Mouse (Mus musculus): ENCODE measurements around the gene Tbccd1.

The Tbccd1 gene

DNA sequence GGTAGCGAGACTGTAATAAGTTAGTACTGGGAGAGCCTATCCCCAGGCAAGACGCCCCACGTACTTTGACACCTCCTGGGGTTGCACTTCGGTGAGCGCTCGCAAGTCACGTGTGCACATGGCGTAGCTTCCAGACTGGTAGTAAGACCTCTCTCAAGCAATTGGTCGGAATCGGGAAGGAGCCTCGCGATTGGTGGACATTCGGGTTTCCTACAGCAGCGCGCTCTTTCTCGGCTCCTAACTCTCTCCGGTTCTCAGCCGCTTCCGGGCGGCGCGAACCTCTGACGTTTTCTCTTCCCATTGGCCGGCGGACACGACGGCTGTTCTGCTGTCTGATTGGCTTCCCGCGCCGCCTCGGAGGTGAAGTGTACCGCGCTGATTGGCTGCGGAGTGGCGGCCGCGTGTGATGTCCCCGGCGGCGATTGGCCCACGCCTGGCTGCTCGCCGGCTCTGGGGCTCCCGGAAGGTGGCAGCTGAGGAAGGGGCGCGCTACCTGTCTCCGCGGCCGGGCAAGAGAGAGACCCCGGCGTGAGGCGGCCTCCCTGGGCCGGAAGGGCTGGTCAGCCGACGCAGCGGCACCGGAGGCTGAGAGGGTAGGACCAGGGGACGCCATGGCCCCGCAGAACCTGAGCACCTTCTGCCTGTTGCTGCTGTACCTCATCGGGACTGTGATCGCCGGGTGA is at the start of gene Tbccd1, which contains the start of gene Dnajb11:
Tbccd1 (minus strand) TSS at position 239 of the 683 bp plus-strand sequence.
Dnajb11 (plus strand) TSS at position 415 of the 683 bp plus-strand sequence.
- DNase-seq: peak; percentile 97

GRCm38 (mm10) chr16:22901326-22901725 is 43.9 kb upstream of the Tbccd1 start:
- DNase-seq: no peak

DNA sequence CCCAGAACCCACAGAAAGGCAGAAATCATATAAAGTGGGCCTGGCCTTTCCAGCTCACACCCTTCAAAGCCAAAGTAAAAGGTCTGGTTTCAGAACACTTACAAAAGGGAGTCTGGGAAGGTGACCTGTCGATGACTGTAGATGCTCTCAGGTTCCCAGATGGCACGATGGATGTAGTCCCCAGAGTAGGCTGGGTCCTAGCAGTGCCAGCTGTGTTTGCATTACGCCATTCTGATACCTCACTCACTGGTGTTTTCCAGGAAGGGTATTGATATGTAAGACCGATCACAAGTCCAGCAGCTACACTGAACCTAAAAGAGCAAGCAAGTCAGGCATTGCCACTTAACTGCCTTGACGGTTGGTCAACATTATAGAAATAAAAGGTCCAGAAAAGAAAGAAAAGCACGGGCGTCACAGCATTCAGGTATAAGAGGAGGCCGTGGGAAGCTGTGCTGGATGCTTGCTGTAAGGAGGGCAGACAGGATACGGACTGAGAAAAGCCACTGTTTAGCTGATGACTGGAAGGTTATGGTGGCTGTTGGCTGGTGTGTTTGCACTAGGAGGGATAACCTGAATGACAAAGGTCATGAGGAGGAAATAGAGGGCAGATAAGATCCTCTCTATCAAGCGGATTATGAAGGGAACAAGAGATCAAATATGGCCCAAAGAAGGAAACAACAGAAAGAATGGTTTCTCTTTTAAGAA is 42.5 kb upstream of the Tbccd1 start:
- DNase-seq: no peak

DNA sequence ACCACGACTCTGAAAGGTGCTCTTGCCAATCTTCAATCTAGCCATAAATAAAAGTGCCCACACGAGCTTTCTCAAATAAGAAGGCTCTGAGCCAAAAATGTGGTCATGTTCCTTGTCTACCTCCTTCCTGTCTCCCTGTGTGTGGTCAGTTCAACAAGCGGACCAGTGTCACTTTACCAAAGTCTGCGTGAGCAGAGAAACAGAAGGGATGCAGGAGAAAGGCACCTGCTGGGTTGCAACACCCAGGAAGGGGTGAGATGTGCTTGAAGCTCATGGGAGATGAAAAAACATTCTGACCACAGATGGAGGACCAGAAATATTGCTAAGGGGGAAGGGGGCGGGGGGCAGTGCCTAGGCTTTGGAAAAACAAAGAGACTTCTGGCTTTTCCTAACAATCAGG is 41.9 kb upstream of the Tbccd1 start:
- no peak for DNase-seq

- no peak for DNase-seq
Measured at GRCm38 (mm10) chr16:22896618-22897017, 39.1 kb upstream of the Tbccd1 start.

GRCm38 (mm10) chr16:22894095-22894494 is 36.6 kb upstream of the Tbccd1 start:
- DNase-seq: no peak

GRCm38 (mm10) chr16:22891733-22892154 is 34.3 kb upstream of the Tbccd1 start:
- no peak for DNase-seq

GRCm38 (mm10) chr16:22890683-22891510 is 33.4 kb upstream of the Tbccd1 start, which contains the start of gene Ahsg:
TSS of gene Ahsg (plus strand) at chr16:22891277.
- no peak for DNase-seq

DNA sequence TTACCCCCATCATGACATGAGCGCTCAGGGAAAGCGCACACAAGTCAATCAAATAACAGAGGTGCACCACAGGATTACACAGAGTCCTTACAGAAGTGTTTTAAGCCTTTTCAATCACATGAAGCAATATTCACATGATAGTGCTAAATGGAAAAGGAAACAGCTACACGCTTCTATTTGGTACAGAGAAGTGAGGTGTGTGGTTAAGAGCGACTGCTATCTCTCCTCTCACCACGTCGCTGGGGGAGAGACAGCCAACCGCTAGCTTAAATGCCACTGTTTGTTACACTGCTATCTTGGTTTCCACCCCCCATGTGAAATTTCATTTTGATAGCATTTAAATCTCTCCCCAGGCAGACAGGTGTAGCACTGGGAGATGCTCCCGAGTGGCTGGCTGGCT is 32.2 kb upstream of the Tbccd1 start:
- DNase-seq: no peak

GRCm38 (mm10) chr16:22888835-22889234 is 31.4 kb upstream of the Tbccd1 start:
- no peak for DNase-seq

DNA sequence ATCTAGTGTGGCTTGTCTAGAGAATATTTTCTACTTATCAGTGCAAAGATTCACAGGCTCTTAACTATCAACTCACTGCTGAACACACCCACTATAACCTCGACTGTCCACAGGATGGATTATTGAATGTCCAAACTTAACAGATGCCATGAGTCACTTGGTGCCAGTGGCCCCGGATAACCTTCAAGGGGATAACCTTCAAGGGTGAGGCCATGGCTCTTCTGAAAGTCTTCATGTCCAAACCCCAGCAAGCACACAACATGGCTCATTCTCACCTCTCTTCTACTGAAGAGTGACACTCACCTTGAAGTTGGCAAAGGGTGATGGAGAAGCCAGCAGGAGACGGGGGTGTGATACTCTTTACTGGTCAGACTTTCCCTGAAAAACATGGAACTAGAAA is 29.3 kb upstream of the Tbccd1 start:
- DNase-seq: no peak

DNA sequence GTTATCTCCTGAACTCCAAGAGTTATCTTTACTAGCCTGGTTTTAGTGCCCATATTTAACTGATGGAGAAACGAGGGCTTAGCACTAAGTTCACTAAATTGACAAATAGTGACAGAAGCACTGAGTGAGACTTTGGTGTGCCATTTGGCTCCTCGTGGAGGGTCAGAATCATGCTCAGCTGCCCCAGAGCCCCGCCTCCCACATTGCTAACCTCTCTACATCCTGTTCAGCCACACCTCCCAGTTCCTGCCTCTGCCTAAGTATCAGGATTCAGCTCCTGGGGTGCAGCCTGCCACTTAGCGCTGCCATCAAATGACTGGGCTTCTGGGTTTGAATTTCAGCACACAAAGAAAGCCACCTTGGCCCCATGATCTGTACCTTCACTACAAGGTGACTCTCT is 27.9 kb upstream of the Tbccd1 start:
- peak; percentile 25 for DNase-seq

GRCm38 (mm10) chr16:22883441-22883840 is 26.0 kb upstream of the Tbccd1 start:
- DNase-seq: no peak

- no peak for DNase-seq
Measured at GRCm38 (mm10) chr16:22881487-22881886, 24.0 kb upstream of the Tbccd1 start.

DNA sequence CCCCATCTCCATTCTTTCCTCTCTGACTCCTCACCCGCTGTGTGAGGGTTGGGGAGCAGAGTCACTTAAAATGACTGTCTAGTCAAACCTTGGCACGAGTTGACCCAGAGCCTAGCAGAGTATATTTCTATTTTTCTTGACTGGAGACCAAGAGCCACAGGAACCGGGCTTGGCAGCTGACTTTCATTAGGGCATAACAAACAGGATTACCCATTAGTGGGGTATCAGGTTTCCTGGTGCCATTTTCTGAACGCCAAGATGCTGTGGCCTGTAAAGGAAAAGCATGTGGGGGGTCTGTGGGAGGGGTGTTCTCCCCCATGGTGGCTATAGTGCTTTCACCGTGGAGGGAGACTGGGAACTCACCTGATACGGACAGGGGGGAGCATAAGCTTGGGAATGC is 23.4 kb upstream of the Tbccd1 start:
- no peak for DNase-seq

DNA sequence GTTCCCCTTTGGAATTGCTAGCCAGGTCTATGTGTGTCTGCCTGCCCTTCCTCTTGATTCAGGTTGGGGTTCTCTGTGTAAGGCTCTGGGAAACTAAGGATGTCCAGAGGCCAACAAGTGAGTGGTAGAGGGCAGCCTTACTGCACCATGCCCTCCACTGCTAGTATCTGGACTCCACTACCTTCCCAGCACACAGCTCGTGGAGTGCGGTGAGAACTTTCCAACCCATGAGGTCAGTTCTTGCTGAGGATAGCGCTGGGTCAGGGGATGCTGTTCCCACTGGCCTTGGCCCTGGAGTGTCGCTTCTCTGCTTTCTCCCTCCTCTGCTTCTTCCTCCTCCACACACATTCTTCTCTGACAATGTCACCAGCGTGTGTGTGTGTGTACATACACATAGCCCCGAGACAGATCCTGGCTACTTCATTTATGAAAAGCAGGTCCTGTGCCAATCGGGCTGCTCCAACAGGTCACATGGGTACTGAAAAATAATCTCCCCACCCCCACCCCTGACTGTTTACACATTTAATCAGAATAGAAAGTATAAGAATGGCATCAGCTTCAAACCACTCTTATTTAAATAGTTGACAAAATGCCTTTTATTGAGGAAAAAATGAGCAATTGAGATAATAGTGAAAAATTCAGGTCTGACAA is 22.6 kb upstream of the Tbccd1 start:
- DNase-seq: no peak

DNA sequence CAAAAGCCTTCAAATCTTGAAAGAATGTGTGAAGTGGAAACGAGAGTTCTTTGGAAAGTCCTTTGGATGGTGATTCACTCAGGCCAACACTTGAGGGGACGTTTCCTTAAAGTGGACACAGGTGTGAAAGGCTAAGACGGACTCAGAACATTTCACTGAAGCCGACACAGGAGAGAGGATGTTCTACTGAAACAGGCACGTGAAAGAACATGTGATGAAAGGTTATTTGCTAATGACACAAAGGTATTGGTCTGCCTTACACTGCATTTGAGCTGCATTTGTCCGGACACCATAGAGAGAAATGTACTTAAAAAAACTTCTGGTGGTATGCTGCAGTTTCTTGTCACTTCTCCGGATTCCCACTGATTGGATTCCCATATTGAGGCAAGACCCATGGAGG is 21.2 kb upstream of the Tbccd1 start:
- DNase-seq: no peak

DNA sequence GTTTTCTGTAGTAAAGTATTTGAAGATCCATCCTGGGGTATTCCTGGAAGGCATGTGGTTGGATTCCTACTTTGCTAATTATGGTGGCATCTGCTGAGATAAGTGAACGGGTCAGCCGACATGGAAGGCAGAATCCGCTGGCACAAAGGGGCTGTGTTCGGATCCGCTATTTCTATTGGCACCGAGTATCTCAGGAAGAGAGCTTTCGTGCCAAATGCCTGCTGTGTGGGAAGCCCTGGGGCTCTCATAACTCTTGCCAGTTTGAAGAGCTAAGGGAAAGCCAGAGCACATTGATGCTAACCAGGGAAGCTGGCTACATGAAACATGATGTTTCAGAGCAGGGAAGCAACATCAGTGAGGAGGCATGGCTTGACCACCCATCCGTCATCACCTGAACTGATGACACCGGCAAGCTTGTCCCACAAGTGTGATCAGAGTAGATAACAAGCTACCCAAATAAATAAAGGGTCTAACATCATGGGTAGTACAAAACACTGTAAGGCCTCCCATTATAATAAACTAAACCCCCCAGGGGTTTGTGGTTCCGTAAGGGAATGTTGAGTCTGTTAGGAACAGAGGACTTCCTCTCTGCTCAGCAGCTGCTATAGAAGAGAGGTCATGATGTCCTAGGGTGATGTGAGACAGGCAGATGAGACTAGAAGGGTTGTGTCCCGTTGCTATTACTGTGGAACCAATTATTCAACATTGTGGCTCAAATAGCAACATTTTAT is 20.4 kb upstream of the Tbccd1 start:
- DNase-seq: no peak

- DNase-seq: peak; percentile 61
Measured at GRCm38 (mm10) chr16:22876218-22877043, 19.0 kb upstream of the Tbccd1 start.

DNA sequence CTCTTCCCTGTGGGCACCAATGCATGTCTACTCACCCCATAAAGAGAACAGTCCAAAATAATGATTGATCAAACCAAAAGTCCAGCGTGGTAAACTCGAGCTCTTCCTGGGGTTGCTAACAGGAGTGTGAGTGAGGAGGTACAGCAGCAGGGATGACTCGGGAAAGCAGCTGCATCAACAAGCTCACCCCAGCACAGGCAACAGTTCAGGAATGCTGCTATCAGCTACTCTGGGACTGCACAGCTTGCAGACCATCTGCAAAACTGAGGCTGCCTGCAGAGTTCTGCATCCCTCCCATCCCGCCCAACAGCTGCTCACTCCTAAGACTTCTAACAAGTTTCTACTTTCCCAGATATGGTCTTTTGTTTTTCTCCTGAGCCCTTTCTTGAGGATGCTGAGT is 15.9 kb upstream of the Tbccd1 start:
- DNase-seq: no peak

GRCm38 (mm10) chr16:22872397-22872796 is 14.9 kb upstream of the Tbccd1 start:
- DNase-seq: no peak

Data from thymus, postnatal 4 days (tissue).